Mouse (Mus musculus) cortical plate, adult 2 months (tissue): ENCODE measurements around the gene Cd1d1.
"Not testable (repeated sequence)": the region's sequence is repeated elsewhere in the genome, so short reads cannot be mapped to it uniquely, and the experiment has no call there.

ENCODE experiments used
- CTCF ChIP-seq: fragments of 200-500 bp; IDR thresholded peaks from 2 replicates; pipeline ENCODE4 v1.5.1; 2011; ENCODE audit warnings: mild to moderate bottlenecking, control low read depth, low read length; ENCODE audit not compliant: insufficient read depth; ENCODE audit errors: extremely low read depth
- POLR2A ChIP-seq: fragments of 200-500 bp; IDR thresholded peaks from 2 replicates; pipeline ENCODE4 v1.6.1; 2011; ENCODE audit warnings: mild to moderate bottlenecking, low read length, control low read depth; ENCODE audit not compliant: insufficient read depth; ENCODE audit errors: extremely low read depth

DNA sequence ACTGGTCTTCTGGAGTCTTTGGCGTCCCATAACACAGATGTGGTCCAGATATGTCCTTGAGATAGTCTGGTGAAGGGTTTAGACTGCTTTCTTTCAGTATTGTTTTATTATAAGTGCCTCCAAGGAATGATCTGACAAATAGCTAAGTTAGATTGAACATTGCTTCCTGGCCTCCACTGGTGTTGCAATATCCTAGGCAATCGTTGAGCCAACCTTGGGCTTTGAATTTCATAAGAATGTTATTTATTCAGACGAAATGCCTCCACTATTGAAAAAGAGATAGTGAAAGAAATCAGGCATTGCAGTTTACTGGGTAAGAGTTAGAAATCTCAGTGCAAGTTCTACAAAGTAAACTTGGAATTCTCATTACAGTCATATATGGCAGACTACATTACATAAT is 13.2 kb upstream of the Cd1d1 start:
- TF ChIP-seq CTCF, POLR2A: not testable (repeated sequence)
